Mouse (Mus musculus): Measurements from ENCODE around the gene Pam.
A peak's percentile ranks its signal among the peaks of the same experiment; 100 is the strongest.

The Pam gene

GRCm38 (mm10) chr1:98031802-98032201 lies 63.6 kb downstream of the Pam start:
- no peak for DNase-seq

GRCm38 (mm10) chr1:98029025-98029424 lies 66.4 kb downstream of the Pam start:
- no peak for DNase-seq

GRCm38 (mm10) chr1:98028468-98028867 lies 67.0 kb downstream of the Pam start:
- DNase-seq = no peak

- DNase-seq = no peak
Measured at GRCm38 (mm10) chr1:98027959-98028358, 67.5 kb downstream of the Pam start.

- DNase-seq = no peak
Measured at GRCm38 (mm10) chr1:98025924-98026640, 69.4 kb downstream of the Pam start.

GRCm38 (mm10) chr1:98023866-98024265 lies 71.6 kb downstream of the Pam start:
- no peak for DNase-seq

- DNase-seq = no peak
Measured at GRCm38 (mm10) chr1:98018987-98019386, 76.5 kb downstream of the Pam start.

GRCm38 (mm10) chr1:98016004-98016848 lies 79.2 kb downstream of the Pam start:
- DNase-seq = no peak

- no peak for DNase-seq
Measured at GRCm38 (mm10) chr1:98015564-98015963, 79.9 kb downstream of the Pam start.

GRCm38 (mm10) chr1:98002561-98003425 lies 92.7 kb downstream of the Pam start:
- DNase-seq = peak; percentile 80

- DNase-seq = no peak
Measured at GRCm38 (mm10) chr1:97999465-97999864, 96.0 kb downstream of the Pam start.

GRCm38 (mm10) chr1:97998961-97999360 lies 96.5 kb downstream of the Pam start:
- DNase-seq = peak; percentile 47

- DNase-seq = no peak
Measured at GRCm38 (mm10) chr1:97997088-97997487, 98.4 kb downstream of the Pam start.

GRCm38 (mm10) chr1:97991976-97992375 lies 103.5 kb downstream of the Pam start:
- no peak for DNase-seq

GRCm38 (mm10) chr1:97983189-97983588 lies 112.3 kb downstream of the Pam start:
- DNase-seq = no peak

- DNase-seq = no peak
Measured at GRCm38 (mm10) chr1:97979422-97979821, 116.0 kb downstream of the Pam start.

- no peak for DNase-seq
Measured at GRCm38 (mm10) chr1:97977521-97977920, 117.9 kb downstream of the Pam start.

- peak; percentile 82 for DNase-seq
Measured at GRCm38 (mm10) chr1:97976873-97977473, 118.5 kb downstream of the Pam start.

GRCm38 (mm10) chr1:97976072-97976471 lies 119.4 kb downstream of the Pam start:
- DNase-seq = peak; percentile 38

- DNase-seq = no peak
Measured at GRCm38 (mm10) chr1:97974968-97975367, 120.5 kb downstream of the Pam start.

- no peak for DNase-seq
Measured at GRCm38 (mm10) chr1:97969765-97970164, 125.7 kb downstream of the Pam start.

- DNase-seq = peak; percentile 35
Measured at GRCm38 (mm10) chr1:97963711-97964110, 131.7 kb downstream of the Pam start.

- no peak for DNase-seq
Measured at GRCm38 (mm10) chr1:97962134-97962533, 133.3 kb downstream of the Pam start.
